Mouse (Mus musculus): ENCODE measurements around the gene B3gat1. TPM values are rescaled to one million over a fixed set of nuclear protein-coding genes. Genes with fewer than 3 reads are reported as not detected.
A peak's percentile ranks its signal among the peaks of the same experiment; 100 is the strongest.

B3gat1 gene
- polyA plus RNA-seq (2016; fragmentation: Nextera tagmentation; extraction: Ambion mirVana) = 1.3 and 1.4 TPM in 2 replicates

GRCm38 (mm10) chr9:26733206-26733891 lies at the start of gene B3gat1:
Gene B3gat1, plus strand, starts transcription at chr9:26733728.
- Histone ChIP-seq H3K27ac (no peak within 1 kb of the TSS), H3K36me3 (no peaks in the 10 kb centered on the region), H3K4me1 (no peaks in the 10 kb centered on the region), H3K4me2 (replicated peaks) (peak within 1 kb of the TSS; percentile 98), H3K9ac (peak within 1 kb of the TSS; percentile 59), H3K27me3 (peaks cover 47% of the 10 kb centered on the region), H3K4me3 (peak within 1 kb of the TSS; percentile 61), H3K9me3 (no peaks in the 10 kb centered on the region)
- WGBS = 2% methylated on average over 29 of the region's 65 CpGs
- peak; percentile 72 for ATAC-seq (ENCODE audit: insufficient number of reproducible peaks, insufficient read depth, low FRiP score, low TSS enrichment)

- H3K4me3 ChIP-seq = no peak overlapping the region
- WGBS = 88% methylated on average over 1 of the region's 1 CpGs
- H3K27me3 ChIP-seq = no peaks in the 10 kb centered on the region
- H3K36me3 ChIP-seq = no peaks in the 10 kb centered on the region
- H3K9me3 ChIP-seq = no peaks in the 10 kb centered on the region
- no peak overlapping the region for H3K4me2 ChIP-seq (replicated peaks)
- no peak overlapping the region for H3K27ac ChIP-seq
- no peak for ATAC-seq (ENCODE audit: insufficient number of reproducible peaks, insufficient read depth, low FRiP score, low TSS enrichment)
- H3K9ac ChIP-seq = no peak overlapping the region
- H3K4me1 ChIP-seq = no peaks in the 10 kb centered on the region
Observed at GRCm38 (mm10) chr9:26689171-26689570, 44.4 kb upstream of the B3gat1 start.

- no peak for ATAC-seq (ENCODE audit: insufficient number of reproducible peaks, insufficient read depth, low FRiP score, low TSS enrichment)
- Histone ChIP-seq H3K27ac (no peak overlapping the region), H3K4me1 (no peaks in the 10 kb centered on the region), H3K9me3 (no peaks in the 10 kb centered on the region), H3K36me3 (no peaks in the 10 kb centered on the region), H3K4me2 (replicated peaks) (no peak overlapping the region), H3K9ac (no peak overlapping the region), H3K4me3 (no peak overlapping the region), H3K27me3 (no peaks in the 10 kb centered on the region)
- WGBS = 69% methylated on average over 7 of the region's 7 CpGs
Observed at GRCm38 (mm10) chr9:26689956-26690698, 43.4 kb upstream of the B3gat1 start.

GRCm38 (mm10) chr9:26692641-26693040 lies 40.9 kb upstream of the B3gat1 start:
- no peaks in the 10 kb centered on the region for H3K4me1 ChIP-seq
- no peaks in the 10 kb centered on the region for H3K36me3 ChIP-seq
- 72% methylated on average over 4 of the region's 4 CpGs for WGBS
- H3K4me2 ChIP-seq (replicated peaks) = no peak overlapping the region
- H3K9me3 ChIP-seq = no peaks in the 10 kb centered on the region
- H3K4me3 ChIP-seq = no peak overlapping the region
- no peak overlapping the region for H3K27ac ChIP-seq
- no peak for ATAC-seq (ENCODE audit: insufficient number of reproducible peaks, insufficient read depth, low FRiP score, low TSS enrichment)
- H3K27me3 ChIP-seq = no peaks in the 10 kb centered on the region
- no peak overlapping the region for H3K9ac ChIP-seq

- Histone ChIP-seq H3K36me3 (no peaks in the 10 kb centered on the region), H3K9me3 (no peaks in the 10 kb centered on the region), H3K27ac (no peak overlapping the region), H3K9ac (no peak overlapping the region), H3K4me2 (replicated peaks) (no peak overlapping the region), H3K4me1 (no peaks in the 10 kb centered on the region), H3K27me3 (no peaks in the 10 kb centered on the region), H3K4me3 (no peak overlapping the region)
- 92% methylated on average over 3 of the region's 3 CpGs for WGBS
- ATAC-seq (ENCODE audit: insufficient number of reproducible peaks, insufficient read depth, low FRiP score, low TSS enrichment) = no peak
Observed at GRCm38 (mm10) chr9:26694656-26695055, 38.9 kb upstream of the B3gat1 start.

- Histone ChIP-seq H3K9ac (no peak overlapping the region), H3K27me3 (no peaks in the 10 kb centered on the region), H3K4me3 (no peak overlapping the region), H3K4me2 (replicated peaks) (no peak overlapping the region), H3K4me1 (no peaks in the 10 kb centered on the region), H3K27ac (no peak overlapping the region), H3K36me3 (no peaks in the 10 kb centered on the region), H3K9me3 (no peaks in the 10 kb centered on the region)
- no peak for ATAC-seq (ENCODE audit: insufficient number of reproducible peaks, insufficient read depth, low FRiP score, low TSS enrichment)
- 76% methylated on average over 5 of the region's 5 CpGs for WGBS
Observed at GRCm38 (mm10) chr9:26695178-26695577, 38.4 kb upstream of the B3gat1 start.

- H3K36me3 ChIP-seq = no peaks in the 10 kb centered on the region
- H3K4me1 ChIP-seq = no peaks in the 10 kb centered on the region
- ATAC-seq (ENCODE audit: insufficient number of reproducible peaks, insufficient read depth, low FRiP score, low TSS enrichment) = no peak
Observed at GRCm38 (mm10) chr9:26698286-26698685, 35.2 kb upstream of the B3gat1 start.

GRCm38 (mm10) chr9:26700329-26700728 lies 33.2 kb upstream of the B3gat1 start:
- H3K4me2 ChIP-seq (replicated peaks) = no peak overlapping the region
- 82% methylated on average over 2 of the region's 2 CpGs for WGBS

More at GRCm38 (mm10) chr9:26698286-26698685, 35.2 kb upstream of the B3gat1 start:
- Histone ChIP-seq H3K4me2 (replicated peaks) (no peak overlapping the region), H3K9me3 (no peaks in the 10 kb centered on the region), H3K27me3 (no peaks in the 10 kb centered on the region), H3K9ac (no peak overlapping the region), H3K27ac (no peak overlapping the region), H3K4me3 (no peak overlapping the region)
- WGBS = 62% methylated on average over 2 of the region's 2 CpGs

GRCm38 (mm10) chr9:26718388-26718787 lies 15.1 kb upstream of the B3gat1 start:
- no peaks in the 10 kb centered on the region for H3K27me3 ChIP-seq
- H3K9ac ChIP-seq = no peak overlapping the region
- WGBS = 19% methylated on average over 3 of the region's 3 CpGs
- no peaks in the 10 kb centered on the region for H3K9me3 ChIP-seq
- H3K4me2 ChIP-seq (replicated peaks) = no peak overlapping the region
- no peak overlapping the region for H3K27ac ChIP-seq
- no peak overlapping the region for H3K4me3 ChIP-seq
- no peaks in the 10 kb centered on the region for H3K36me3 ChIP-seq
- no peaks in the 10 kb centered on the region for H3K4me1 ChIP-seq
- no peak for ATAC-seq (ENCODE audit: insufficient number of reproducible peaks, insufficient read depth, low FRiP score, low TSS enrichment)

More at GRCm38 (mm10) chr9:26700329-26700728, 33.2 kb upstream of the B3gat1 start:
- H3K9me3 ChIP-seq = no peaks in the 10 kb centered on the region
- H3K4me1 ChIP-seq = no peaks in the 10 kb centered on the region
- H3K27ac ChIP-seq = no peak overlapping the region
- no peak for ATAC-seq (ENCODE audit: insufficient number of reproducible peaks, insufficient read depth, low FRiP score, low TSS enrichment)
- no peak overlapping the region for H3K9ac ChIP-seq
- no peak overlapping the region for H3K4me3 ChIP-seq
- no peaks in the 10 kb centered on the region for H3K36me3 ChIP-seq
- no peaks in the 10 kb centered on the region for H3K27me3 ChIP-seq

GRCm38 (mm10) chr9:26721771-26722170 lies 11.8 kb upstream of the B3gat1 start:
- Histone ChIP-seq H3K9me3 (no peaks in the 10 kb centered on the region), H3K27ac (no peak overlapping the region), H3K36me3 (no peaks in the 10 kb centered on the region), H3K4me3 (no peak overlapping the region), H3K27me3 (no peaks in the 10 kb centered on the region), H3K4me2 (replicated peaks) (no peak overlapping the region), H3K4me1 (no peaks in the 10 kb centered on the region), H3K9ac (no peak overlapping the region)
- no peak for ATAC-seq (ENCODE audit: insufficient number of reproducible peaks, insufficient read depth, low FRiP score, low TSS enrichment)
- 68% methylated on average over 7 of the region's 7 CpGs for WGBS

- WGBS = 89% methylated on average over 3 of the region's 3 CpGs
- Histone ChIP-seq H3K4me3 (no peak overlapping the region), H3K36me3 (no peaks in the 10 kb centered on the region), H3K27ac (no peak overlapping the region), H3K9ac (no peak overlapping the region), H3K9me3 (no peaks in the 10 kb centered on the region), H3K27me3 (0 out of 2 replicates have a peak, but pooled peaks cover 3% of the 10 kb centered on the region), H3K4me2 (replicated peaks) (no peak overlapping the region), H3K4me1 (no peaks in the 10 kb centered on the region)
- ATAC-seq (ENCODE audit: insufficient number of reproducible peaks, insufficient read depth, low FRiP score, low TSS enrichment) = no peak
Observed at GRCm38 (mm10) chr9:26725709-26726108, 7.8 kb upstream of the B3gat1 start.

- no peaks in the 10 kb centered on the region for H3K36me3 ChIP-seq
- H3K9me3 ChIP-seq = no peaks in the 10 kb centered on the region
- no peak overlapping the region for H3K9ac ChIP-seq
- H3K4me2 ChIP-seq (replicated peaks) = no peak overlapping the region
- H3K4me3 ChIP-seq = no peak overlapping the region
- WGBS = 39% methylated on average over 2 of the region's 2 CpGs
- H3K27ac ChIP-seq = no peak overlapping the region
- no peak for ATAC-seq (ENCODE audit: insufficient number of reproducible peaks, insufficient read depth, low FRiP score, low TSS enrichment)
- H3K4me1 ChIP-seq = no peaks in the 10 kb centered on the region
- peaks cover 10% of the 10 kb centered on the region for H3K27me3 ChIP-seq
Observed at GRCm38 (mm10) chr9:26727445-26727844, 6.1 kb upstream of the B3gat1 start.

Data from embryonic facial prominence, embryonic 12.5 days (tissue).